Mouse (Mus musculus) B cell, adult 2 months (primary cell): Measurements from ENCODE around the gene Pidd1.
"Not testable (repeated sequence)": the region's sequence is repeated elsewhere in the genome, so short reads cannot be mapped to it uniquely, and the experiment has no call there.

ENCODE experiments used
- DNase-seq, 2 experiments: peaks; one replicate each; pipeline ENCODE4 v3.0.0; 2022

The Pidd1 gene

GRCm38 (mm10) chr7:141457986-141458660 is 14.3 kb upstream of the Pidd1 start:
- peak; percentile 82 to 83 for DNase-seq

GRCm38 (mm10) chr7:141457236-141457635 is 13.4 kb upstream of the Pidd1 start:
- no peak for DNase-seq

GRCm38 (mm10) chr7:141456739-141457138 is 12.9 kb upstream of the Pidd1 start:
- DNase-seq, result no peak

- peak; percentile 68 for DNase-seq
Measured at GRCm38 (mm10) chr7:141455610-141456314, 11.9 kb upstream of the Pidd1 start.

- peak; percentile 97 to 98 for DNase-seq
Measured at GRCm38 (mm10) chr7:141454967-141455551, 11.2 kb upstream of the Pidd1 start, which contains the start of gene Pnpla2. TSS of gene Pnpla2 (plus strand) at chr7:141455198.

GRCm38 (mm10) chr7:141453636-141454035 is 9.8 kb upstream of the Pidd1 start:
- no peak for DNase-seq

GRCm38 (mm10) chr7:141451928-141452327 is 8.1 kb upstream of the Pidd1 start:
- no peak for DNase-seq

- DNase-seq, result peak; percentile 95 to 96
Measured at GRCm38 (mm10) chr7:141447110-141447991, 3.5 kb upstream of the Pidd1 start, which contains the start of gene Rplp2. TSS of gene Rplp2 (plus strand) at chr7:141447370.

- not testable (repeated sequence) for DNase-seq
Measured at GRCm38 (mm10) chr7:141446374-141446773, 2.5 kb upstream of the Pidd1 start.

- DNase-seq, result no peak
Measured at GRCm38 (mm10) chr7:141443081-141443821, 574 bp downstream of the Pidd1 start.

- no peak for DNase-seq
Measured at GRCm38 (mm10) chr7:141442199-141442598, 1.6 kb downstream of the Pidd1 start.

GRCm38 (mm10) chr7:141441460-141441859 is 2.4 kb downstream of the Pidd1 start:
- no peak for DNase-seq

- DNase-seq, result peak; percentile 63
Measured at GRCm38 (mm10) chr7:141440613-141441012, 3.2 kb downstream of the Pidd1 start.

GRCm38 (mm10) chr7:141439811-141440210 is 4.0 kb downstream of the Pidd1 start:
- DNase-seq, result no peak

GRCm38 (mm10) chr7:141439140-141439679 is 4.6 kb downstream of the Pidd1 start:
- DNase-seq, result no peak

GRCm38 (mm10) chr7:141438201-141438968 is 5.4 kb downstream of the Pidd1 start:
- no peak for DNase-seq

- peak; percentile 89 to 90 for DNase-seq
Measured at GRCm38 (mm10) chr7:141437178-141438120, 6.4 kb downstream of the Pidd1 start, which contains the start of gene Slc25a22. TSS of gene Slc25a22 (minus strand) at chr7:141437892.

- no peak for DNase-seq
Measured at GRCm38 (mm10) chr7:141436523-141436892, 7.3 kb downstream of the Pidd1 start.

GRCm38 (mm10) chr7:141435856-141436522 is 7.8 kb downstream of the Pidd1 start:
- DNase-seq, result no peak
